Mouse (Mus musculus) telencephalon, adult 2 months (tissue): ENCODE data around the gene Gm21992.

Experiments used
- DNase-seq: peaks from one replicate; pipeline ENCODE4 v3.0.0-alpha.2; 2011; ENCODE audit warnings: low read depth, low spot score

Gene Gm21992

DNA sequence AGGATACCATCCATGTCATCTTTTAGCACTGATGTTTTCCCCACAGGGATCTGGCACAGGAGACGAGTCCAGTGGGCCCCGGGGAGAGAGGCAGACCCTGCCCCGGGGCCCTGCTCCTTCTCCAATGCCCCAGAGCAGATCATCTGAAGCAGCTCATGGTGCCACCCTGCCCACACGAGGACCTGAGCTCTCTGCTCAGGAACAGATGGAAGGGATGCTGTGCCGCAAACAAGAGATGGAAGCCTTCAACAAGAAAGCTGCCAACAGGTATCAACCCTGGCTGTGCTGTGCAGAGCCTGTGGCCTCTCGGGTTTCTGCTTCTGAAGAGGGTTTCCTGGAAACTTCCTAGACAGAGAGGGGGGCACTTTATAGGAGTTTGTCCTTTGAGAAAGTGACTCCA lies 61.4 kb downstream of the Gm21992 start:
- DNase-seq: no peak

DNA sequence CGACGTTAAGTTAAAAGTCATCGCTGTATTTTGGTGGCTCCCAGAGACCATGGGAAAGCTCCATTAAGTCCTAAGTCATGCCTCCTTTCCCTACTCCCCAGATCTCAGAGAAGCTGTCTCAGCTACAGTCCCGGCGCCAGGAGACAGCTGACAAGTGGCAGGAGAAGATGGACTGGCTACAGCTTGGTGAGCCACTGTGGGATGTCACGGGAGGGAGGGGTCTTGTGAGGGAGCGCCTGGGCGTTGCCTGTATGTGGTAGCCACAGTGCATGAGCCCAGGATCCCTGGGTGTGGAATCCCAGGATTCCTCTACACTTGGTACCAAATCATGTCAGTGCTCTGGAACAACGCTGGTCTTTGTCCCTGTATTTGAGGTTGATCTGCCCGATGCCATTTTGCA lies 62.9 kb downstream of the Gm21992 start:
- no peak for DNase-seq

DNA sequence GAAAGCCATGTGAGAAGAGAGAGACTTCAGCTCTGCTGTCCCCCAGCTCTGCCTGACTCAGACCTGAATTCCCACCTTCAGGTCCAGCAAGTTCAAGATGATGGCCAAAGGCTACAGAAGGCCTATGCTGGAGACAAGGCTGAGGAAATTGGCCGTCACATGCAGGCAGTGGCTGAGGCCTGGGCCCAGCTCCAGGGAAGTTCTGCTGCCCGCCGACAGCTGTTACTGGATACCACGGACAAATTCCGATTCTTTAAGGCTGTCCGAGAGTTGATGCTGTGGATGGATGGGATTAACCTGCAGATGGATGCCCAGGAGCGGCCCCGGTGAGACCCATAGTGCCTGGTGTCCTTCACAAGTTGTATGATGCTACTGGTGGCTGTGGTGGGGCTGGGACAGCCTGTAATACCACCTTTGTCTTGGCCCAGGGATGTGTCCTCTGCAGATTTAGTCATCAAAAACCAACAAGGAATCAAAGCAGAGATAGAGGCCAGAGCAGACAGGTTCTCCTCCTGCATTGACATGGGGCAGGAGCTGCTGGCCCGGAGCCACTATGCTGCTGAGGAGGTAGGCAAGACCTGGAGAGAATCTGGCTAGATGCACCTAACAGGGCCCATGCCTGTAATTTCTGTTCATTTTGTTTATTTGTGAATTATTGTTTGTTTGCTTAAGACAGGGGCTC lies 63.6 kb downstream of the Gm21992 start:
- no peak for DNase-seq

DNA sequence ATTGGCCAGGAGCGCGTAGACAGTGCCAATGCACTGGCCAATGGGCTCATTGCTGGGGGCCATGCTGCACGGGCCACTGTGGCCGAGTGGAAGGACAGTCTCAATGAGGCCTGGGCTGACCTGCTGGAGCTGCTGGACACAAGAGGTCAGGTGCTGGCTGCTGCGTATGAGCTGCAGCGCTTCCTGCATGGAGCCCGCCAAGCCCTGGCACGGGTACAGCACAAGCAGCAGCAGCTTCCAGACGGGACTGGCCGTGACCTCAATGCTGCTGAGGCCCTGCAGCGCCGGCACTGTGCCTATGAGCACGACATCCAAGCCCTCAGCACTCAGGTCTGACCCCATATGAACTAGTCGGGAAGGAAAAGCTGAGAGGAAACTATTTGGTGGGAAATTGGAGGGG lies 64.8 kb downstream of the Gm21992 start:
- DNase-seq: no peak

DNA sequence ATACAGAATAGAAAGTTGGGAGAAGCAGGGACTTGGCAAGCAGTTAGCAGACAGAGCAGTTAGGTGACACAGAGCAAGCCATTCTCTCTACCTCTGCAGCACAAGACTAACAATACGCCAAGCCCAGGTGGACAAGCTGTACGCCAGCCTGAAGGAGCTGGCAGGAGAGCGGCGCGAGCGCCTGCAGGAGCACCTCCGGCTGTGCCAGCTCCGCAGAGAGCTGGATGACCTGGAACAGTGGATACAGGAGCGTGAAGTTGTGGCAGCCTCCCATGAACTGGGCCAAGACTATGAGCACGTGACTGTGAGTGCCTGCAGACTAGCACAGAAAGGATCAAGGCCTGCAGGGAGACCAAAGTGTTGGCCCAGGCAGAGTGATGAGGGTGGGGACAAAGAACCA lies 65.7 kb downstream of the Gm21992 start:
- no peak for DNase-seq

DNA sequence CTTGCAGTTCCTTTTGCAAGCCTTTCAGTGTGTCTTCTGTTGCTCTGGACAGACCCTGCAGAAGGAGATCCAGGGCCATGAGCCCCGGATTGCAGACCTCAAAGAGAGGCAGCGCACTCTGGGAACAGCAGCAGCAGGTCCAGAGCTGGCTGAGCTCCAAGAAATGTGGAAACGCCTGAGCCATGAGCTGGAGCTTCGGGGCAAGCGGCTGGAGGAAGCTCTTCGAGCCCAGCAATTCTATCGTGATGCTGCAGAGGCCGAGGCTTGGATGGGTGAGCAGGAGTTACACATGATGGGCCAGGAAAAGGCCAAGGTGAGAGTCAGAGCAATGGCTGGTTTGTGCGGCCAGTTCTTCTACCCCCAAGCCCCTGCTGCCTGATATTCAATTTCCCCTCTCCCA lies 66.4 kb downstream of the Gm21992 start:
- DNase-seq: no peak

DNA sequence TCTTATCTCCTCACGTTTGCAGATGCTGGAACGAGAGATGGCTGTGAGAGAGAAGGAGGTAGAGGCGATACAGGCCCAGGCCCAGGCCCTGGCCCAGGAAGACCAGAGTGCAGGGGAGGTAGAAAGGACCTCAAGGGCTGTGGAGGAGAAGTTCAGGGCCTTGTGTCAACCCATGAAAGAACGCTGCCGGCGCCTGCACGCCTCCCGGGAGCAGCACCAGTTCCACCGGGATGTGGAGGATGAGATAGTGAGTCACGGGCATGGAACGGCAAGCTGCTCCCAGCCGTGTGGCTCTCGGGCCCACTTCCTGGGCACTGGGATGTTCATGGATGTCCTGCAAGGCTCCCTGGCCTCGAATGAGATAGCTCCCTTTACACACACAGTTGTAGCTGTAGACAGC lies 67.4 kb downstream of the Gm21992 start:
- DNase-seq: no peak

DNA sequence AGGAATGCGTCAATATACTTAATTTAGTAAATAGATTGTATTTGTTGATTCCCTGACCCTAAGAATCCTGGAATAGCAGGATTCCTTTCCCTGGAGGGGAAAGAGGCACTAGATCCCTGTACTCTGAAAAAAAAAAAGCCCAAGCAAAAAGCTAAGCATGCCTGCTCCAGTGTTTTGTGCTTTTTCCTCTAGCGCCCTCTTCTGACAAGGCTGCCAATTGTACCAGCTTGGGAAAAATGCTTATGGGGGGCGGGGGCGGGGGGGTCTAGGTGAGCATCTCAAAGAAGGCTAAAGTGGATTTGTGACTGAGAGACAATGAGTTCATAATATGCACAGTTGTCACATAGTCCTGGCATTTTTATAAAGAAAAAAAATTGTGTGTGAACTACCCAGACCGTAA lies 67.9 kb downstream of the Gm21992 start:
- DNase-seq: no peak

DNA sequence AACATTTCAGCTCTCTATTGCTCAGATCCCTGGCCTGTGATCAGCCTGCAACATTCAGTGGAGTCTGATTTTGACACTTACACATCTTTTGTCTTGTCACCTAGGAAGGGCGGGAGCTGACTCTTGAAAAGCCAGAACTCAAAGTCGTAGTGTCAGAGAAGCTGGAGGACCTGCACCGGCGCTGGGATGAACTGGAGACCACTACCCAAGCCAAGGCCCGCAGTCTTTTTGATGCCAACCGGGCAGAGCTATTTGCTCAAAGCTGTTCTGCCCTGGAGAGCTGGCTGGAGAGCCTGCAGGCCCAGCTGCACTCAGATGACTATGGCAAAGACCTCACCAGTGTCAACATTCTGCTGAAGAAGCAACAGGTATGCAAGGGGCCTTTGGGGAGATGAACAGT lies 69.2 kb downstream of the Gm21992 start:
- DNase-seq: no peak

DNA sequence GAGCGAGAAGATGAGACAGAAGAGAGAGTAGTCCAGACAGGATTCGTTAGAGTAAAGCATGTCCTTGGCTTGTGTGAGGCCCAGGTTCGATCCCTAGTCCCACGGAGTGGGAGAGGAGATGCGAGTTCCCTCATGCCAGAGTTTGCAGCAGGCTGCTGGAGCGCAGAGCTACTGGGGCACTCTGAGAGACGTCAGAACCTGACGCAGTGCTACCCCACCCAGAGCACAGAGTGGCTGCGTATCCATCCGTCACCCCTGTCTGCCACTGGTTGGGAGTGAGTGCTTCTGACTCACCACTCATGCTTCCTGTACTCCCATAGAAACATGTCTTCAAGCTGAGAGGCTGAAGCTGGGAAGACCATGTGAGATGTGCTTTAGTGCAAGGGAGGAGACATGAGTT lies 69.9 kb downstream of the Gm21992 start:
- no peak for DNase-seq

DNA sequence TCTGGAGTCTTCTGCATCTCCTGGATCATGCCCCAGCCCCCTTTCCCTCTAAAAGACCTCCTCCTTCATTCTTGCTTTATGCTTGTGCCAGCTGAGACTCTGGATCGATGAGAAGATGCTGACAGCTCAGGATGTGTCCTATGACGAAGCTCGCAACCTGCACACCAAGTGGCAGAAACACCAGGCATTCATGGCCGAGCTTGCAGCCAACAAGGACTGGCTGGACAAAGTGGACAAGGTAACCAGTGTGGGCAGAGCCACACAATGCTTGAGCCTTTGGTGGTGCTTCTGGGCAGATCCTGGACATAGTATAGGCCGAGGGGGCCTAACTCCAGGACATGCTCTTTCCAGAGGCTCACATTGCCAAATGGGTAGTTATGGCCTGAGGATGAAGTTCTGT lies 71.7 kb downstream of the Gm21992 start:
- no peak for DNase-seq

DNA sequence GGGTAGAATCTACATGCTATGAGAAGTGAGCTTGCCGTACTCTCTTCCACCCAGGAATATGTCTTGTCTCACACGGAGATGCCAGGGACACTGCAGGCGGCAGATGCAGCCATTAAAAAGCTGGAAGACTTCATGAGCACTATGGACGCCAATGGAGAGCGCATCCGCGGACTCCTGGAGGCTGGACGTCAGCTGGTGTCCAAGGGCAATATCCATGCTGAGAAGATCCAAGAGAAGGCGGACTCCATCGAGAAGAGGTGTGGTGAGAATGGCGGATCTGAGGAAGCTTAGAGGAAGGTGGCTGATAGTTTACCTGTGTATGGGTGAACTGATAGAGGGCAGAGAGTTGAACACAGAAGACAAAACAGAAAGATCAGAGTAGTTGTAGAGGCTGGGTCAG lies 72.4 kb downstream of the Gm21992 start:
- DNase-seq: no peak

DNA sequence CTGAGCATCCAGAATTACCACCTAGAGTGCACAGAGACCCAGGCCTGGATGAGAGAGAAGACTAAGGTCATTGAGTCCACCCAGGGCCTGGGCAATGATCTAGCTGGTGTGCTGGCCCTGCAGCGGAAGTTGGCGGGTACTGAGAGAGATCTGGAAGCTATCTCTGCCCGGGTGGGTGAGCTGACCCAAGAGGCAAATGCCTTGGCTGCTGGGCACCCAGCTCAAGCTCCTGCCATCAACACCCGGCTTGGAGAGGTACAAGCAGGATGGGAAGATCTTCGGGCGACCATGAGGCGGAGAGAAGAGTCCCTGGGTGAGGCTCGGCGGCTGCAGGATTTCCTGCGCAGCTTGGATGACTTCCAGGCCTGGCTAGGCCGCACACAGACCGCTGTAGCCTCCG lies 73.5 kb downstream of the Gm21992 start:
- no peak for DNase-seq

DNA sequence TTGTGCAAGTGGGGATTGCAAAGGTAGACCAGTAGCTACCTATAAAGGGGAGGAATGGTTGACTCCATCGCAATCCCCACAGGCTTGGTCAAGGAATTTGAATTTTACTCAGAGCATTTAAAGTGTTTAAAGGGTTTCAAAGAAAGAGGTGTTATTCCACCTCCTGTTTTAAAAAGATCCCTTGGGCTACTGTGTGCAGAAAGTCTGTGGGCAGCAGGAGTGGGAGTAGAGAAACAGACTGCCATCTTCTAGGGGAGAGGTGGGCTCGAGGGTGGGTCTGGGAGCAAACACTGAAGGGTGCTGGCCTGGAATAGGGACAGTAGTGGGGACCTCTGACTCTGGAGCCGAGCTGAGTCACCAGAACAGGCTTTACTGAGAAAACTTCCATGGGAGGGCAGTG lies 78.4 kb downstream of the Gm21992 start:
- DNase-seq: no peak

DNA sequence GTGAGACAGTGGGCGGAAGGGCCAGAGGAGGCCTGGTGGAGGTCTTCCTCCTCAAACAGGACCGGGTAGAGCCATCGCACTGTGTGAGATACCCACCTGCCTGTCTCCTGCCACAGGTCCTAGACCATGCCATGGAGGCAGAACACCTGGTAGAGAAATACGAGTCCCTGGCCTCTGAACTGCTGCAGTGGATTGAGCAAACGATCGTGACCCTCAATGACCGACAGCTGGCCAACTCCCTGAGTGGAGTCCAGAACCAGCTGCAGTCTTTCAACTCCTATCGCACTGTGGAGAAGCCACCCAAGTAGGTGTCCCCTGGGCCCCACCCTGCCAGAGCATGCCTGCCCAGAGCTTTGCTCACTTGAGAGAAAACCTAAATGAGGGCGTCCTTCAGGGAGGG lies 82.2 kb downstream of the Gm21992 start:
- no peak for DNase-seq

DNA sequence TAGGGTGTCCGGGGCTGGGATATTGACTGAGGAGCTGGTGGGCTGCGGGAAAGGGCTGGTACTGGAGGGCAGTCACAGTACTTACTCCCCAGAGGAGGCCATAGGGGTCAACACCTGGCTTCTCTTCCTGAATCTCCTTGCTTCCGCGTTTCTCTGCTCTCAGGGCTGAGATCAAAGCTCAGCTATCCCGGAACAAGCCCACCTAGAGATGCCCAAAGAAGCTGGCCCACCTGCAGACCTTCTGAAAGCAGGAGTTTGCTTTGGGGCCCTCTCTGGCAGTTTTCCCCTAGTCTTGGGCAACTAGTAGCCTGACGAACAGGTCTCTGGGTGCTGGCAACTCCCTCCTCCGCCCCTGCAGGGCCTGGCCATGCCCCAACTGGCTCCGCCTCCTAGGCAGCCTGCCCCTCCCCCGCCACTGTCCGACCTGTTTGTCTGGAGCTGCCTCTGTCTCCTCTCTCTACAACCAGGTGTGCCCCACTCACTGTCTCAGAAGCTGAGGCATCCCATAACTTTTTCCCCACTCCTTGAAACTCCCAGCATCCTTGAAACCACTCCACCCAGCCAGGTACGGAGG lies 90.7 kb downstream of the Gm21992 start:
- DNase-seq: no peak

DNA sequence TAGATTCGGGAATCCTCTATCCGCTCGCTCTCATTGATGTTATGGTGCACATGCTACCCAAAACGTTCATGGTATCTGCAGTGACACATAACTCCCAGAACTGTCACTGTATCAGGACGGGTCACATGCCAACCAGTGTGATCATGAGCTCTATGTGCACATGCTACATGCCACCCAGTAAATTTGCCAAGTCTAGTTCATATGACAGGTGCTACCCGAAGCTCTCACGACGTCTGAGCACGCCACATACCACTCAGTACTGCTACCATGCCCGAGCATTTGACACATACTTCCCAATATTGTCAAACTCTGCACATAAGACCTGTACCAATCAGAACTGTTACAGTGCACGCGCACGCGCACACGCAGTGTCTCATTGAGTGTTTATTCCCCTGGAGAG lies 91.3 kb downstream of the Gm21992 start:
- no peak for DNase-seq

DNA sequence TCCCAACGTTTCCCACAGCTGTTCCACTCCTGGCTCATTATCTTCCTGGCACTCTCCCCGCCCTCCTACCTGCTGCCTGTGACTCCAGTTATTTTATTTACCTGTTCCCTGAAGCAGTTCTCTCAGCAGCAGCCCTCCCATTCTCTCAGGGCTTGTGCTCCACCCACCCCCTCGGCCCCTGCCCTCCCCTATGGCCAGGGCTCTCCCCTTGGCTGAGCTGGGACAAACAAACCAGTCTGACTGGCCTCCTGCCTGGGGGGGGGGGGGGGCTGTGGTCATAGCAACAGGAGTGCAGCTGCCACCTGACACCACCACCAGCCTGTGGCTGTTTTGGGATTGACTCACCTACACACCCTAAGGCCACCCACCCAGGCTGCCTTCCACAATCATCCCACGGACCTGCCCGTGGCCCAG lies 92.1 kb downstream of the Gm21992 start:
- DNase-seq: no peak

DNA sequence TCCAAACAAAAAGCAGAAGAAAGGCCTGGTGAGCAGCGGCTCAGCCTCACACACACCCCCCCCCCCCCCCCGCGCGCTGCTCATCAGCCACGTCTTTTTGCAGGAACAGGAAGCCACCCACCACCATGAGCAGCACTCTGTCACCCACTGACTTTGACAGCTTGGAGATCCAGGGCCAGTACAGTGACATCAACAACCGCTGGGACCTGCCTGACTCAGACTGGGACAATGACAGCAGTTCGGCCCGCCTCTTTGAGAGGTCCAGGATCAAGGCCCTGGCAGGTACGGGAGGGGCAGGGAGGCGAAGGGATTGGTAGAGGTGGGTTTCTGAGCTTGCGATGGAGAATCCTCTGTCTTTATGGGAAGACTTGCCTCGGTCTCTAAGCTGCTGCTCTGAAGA lies 92.7 kb downstream of the Gm21992 start:
- DNase-seq: no peak

DNA sequence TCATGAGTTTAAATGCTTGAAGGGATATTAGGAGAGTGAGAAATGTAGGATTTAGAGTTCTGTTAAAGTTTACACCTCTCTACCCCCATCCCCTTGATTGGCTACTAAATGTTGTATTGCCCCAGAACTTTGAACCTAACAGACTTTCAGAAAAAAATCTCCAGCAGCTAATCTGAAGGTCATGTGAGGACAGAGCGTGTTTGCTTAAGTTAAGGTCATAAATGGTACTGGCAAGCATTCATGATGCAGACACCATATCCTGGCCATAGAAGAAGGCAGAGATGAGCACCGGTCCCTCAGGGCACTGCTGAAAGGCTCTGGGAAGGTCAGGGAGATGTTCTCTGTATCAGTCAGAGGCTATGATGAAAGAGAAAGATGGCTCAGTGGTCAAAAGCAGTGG lies 94.1 kb downstream of the Gm21992 start:
- no peak for DNase-seq

DNA sequence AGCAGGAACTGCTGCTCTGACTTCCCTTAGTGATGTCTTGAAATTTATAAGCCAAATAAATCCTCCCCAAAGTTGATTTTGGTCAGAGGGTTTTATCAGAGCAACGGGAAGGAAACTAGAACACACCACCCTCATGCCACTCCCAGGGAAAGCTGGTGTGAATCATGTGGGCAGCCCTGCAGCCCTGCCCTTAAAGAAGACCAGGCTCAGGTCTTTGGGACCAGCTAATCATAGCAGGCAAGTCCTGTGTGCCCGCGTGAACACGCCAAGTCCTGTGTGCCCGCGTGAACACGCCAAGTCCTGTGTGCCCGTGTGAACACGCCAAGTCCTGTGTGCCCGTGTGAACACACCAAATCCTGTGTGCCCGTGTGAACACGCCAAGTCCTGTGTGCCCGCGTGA lies 94.7 kb downstream of the Gm21992 start:
- DNase-seq: no peak

DNA sequence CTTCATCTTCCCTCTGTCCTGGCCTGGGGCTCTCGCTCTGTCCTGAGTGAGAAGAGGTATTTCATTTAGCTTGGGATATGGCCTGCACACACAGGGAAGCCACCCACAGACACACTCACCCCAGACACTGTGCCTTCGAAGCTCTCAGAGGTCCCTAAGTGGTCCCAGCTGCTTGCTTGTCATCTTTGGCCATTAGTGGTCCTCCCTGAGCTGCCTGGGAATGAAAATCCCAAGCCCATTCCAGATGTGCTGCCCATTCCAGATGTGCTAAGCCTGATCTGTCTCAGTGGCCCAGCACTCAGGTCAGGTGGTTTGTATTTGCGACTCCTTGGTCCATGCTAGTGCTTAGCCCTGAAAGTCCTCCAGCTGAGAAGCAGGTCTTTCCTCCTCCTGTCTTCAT lies 97.5 kb downstream of the Gm21992 start:
- no peak for DNase-seq

DNA sequence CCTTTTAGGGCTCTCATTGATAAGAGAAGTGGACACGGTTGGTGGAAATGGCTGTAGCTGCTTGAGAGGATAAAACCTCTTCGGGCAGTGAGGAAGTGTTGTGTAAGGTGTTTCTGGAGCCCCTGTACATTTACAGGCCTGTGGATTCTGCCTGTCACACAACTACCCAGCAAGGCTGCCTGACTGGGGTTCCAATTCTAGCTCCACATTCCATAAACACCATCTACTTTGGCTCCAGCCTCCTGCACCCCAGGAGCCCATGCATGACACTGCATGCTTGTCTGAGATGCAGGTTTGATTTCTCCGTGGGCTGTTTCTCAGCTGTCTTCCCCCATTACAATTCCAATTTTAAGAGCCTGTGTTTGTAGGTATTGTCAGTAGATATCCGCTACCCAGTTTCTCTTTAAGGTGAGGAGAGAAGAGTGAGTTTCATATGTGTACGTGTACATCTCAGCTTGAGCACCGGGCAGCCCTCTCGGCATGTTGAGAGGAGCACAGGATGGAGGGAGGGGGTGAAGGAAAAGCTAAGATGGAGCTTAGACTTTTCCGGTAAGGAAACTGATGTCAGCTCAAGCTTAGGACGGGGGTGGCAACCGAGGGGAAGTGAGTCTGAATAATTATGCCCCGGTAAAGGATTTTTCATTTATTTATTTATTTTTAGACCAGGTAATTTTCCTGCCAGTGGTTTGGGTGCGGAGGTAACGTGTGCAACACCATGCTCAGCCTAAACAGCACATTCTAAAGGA lies 98.5 kb downstream of the Gm21992 start:
- DNase-seq: no peak
